Mouse (Mus musculus) adipose tissue, adult 10 weeks (tissue): ENCODE data around the gene Prrc2a. TPM values are rescaled to one million over a fixed set of nuclear protein-coding genes. Genes with fewer than 3 reads are reported as not detected.

Experiments used
- polyA plus RNA-seq: library from polyadenylated mRNA; stranded (reverse); fragments of 350-450 nt; fragmentation: Illumina TruSeq; extraction: RNeasy Lipid Tissue Mini Kit (QIAGEN cat#74804); gene quantifications from one replicate; pipeline ENCODE4 v1.2.3, GENCODE M21; 2014; ENCODE audit warnings: low read depth, low replicate concordance

Gene Prrc2a
- polyA plus RNA-seq, 1 experiment from 2014 or later: 229 TPM

Other genes with a start within 250 kb of the Prrc2a start
- gene Neu1, start 233.6 kb downstream of the Prrc2a start, polyA plus RNA-seq: 81.9 TPM
- 47.9 TPM for gene Hspa1b, start 205.7 kb downstream of the Prrc2a start, polyA plus RNA-seq
- not detected for gene Gm20481, start 195.0 kb downstream of the Prrc2a start, polyA plus RNA-seq
- gene Hspa1a, start 192.7 kb downstream of the Prrc2a start, polyA plus RNA-seq: 24.3 TPM
- 12.0 TPM for gene Hspa1l, start 192.2 kb downstream of the Prrc2a start, polyA plus RNA-seq
- gene Lsm2, start 183.0 kb downstream of the Prrc2a start, polyA plus RNA-seq: 23.4 TPM
- 62.8 TPM for gene Vars, start 163.9 kb downstream of the Prrc2a start, polyA plus RNA-seq
- 0.96 TPM for gene Vwa7, start 148.3 kb downstream of the Prrc2a start, polyA plus RNA-seq
- 2.9 TPM for gene Sapcd1, start 136.9 kb downstream of the Prrc2a start, polyA plus RNA-seq
- 4.2 TPM for gene Msh5, start 118.2 kb downstream of the Prrc2a start, polyA plus RNA-seq
- 127 TPM for gene Clic1, start 114.9 kb downstream of the Prrc2a start, polyA plus RNA-seq
- 43.7 TPM for gene Ddah2, start 105.9 kb downstream of the Prrc2a start, polyA plus RNA-seq
- 2.2 TPM for gene Ly6g6c, start 99.5 kb downstream of the Prrc2a start, polyA plus RNA-seq
- 2.4 TPM for gene Mpig6b, start 98.7 kb downstream of the Prrc2a start, polyA plus RNA-seq
- gene Ly6g6e, start 88.0 kb downstream of the Prrc2a start, polyA plus RNA-seq: 8.2 TPM
- gene Ly6g6d, start 86.8 kb downstream of the Prrc2a start, polyA plus RNA-seq: 14.6 TPM
- gene Ly6g6f, start 79.3 kb downstream of the Prrc2a start, polyA plus RNA-seq: not detected
- 106 TPM for gene Abhd16a, start 75.6 kb downstream of the Prrc2a start, polyA plus RNA-seq
- 1,353 TPM for gene Ly6g5c, start 56.6 kb downstream of the Prrc2a start, polyA plus RNA-seq
- gene Ly6g5b, start 49.5 kb downstream of the Prrc2a start, polyA plus RNA-seq: 1,252 TPM
- gene Gpank1, start 43.4 kb downstream of the Prrc2a start, polyA plus RNA-seq: 14.5 TPM
- 234 TPM for gene Csnk2b, start 42.8 kb downstream of the Prrc2a start, polyA plus RNA-seq
- gene D17H6S53E, start 38.5 kb downstream of the Prrc2a start, polyA plus RNA-seq: 15.2 TPM
- not detected for gene Apom, start 32.8 kb downstream of the Prrc2a start, polyA plus RNA-seq
- gene Bag6, start 29.7 kb downstream of the Prrc2a start, polyA plus RNA-seq: 130 TPM
- 21.1 TPM for gene Aif1, start 11.2 kb upstream of the Prrc2a start, polyA plus RNA-seq
- gene Lst1, start 23.5 kb upstream of the Prrc2a start, polyA plus RNA-seq: 11.5 TPM
- gene Ltb, start 29.5 kb upstream of the Prrc2a start, polyA plus RNA-seq: 1.9 TPM
- 0.61 TPM for gene Tnf, start 37.1 kb upstream of the Prrc2a start, polyA plus RNA-seq
- not detected for gene Lta, start 40.5 kb upstream of the Prrc2a start, polyA plus RNA-seq
- 1.2 TPM for gene Gm16181, start 55.9 kb upstream of the Prrc2a start, polyA plus RNA-seq
- gene Atp6v1g2, start 68.8 kb upstream of the Prrc2a start, polyA plus RNA-seq: 22.6 TPM
- gene Nfkbil1, start 70.9 kb upstream of the Prrc2a start, polyA plus RNA-seq: 16.9 TPM
- 177 TPM for gene Ddx39b, start 76.8 kb upstream of the Prrc2a start, polyA plus RNA-seq
- 739 TPM for gene H2-D1, start 97.8 kb upstream of the Prrc2a start, polyA plus RNA-seq
- gene H2-Q1, start 155.5 kb upstream of the Prrc2a start, polyA plus RNA-seq: not detected
- 3.6 TPM for gene H2-Q2, start 177.3 kb upstream of the Prrc2a start, polyA plus RNA-seq
- gene H2-Q4, start 214.7 kb upstream of the Prrc2a start, polyA plus RNA-seq: 52.9 TPM